Mouse (Mus musculus) adipocyte (in vitro differentiated cells): Measurements from ENCODE around the gene Ccdc93.

Experiments used
- DNase-seq: peaks from one replicate; pipeline ENCODE4 v3.0.0-alpha.2; 2016; ENCODE audit warnings: low spot score

The Ccdc93 gene

GRCm38 (mm10) chr1:121430938-121431928 is at the start of gene Ccdc93:
TSS of gene Ccdc93 (plus strand) at chr1:121431049.
- peak; percentile 97 for DNase-seq

DNA sequence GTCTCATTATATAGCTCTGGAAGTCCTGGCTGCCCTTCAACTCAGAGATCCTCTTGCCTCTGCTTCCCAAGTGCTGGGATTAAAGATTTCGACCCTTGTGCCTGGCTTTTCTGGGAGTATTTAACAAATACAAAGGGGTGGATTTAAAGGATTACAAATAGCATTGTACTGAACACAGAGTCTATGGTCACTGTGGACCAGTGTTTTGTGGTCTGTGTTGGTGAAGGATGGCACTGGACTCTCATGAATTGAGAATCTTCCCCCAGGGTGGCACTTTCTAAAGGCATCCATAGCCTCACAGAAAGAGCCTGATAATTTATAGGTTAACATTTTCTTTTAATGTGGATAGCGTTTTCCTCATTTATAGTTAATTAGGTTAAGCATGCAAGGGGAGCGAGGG is 49.3 kb upstream of the Ccdc93 start:
- DNase-seq = no peak

DNA sequence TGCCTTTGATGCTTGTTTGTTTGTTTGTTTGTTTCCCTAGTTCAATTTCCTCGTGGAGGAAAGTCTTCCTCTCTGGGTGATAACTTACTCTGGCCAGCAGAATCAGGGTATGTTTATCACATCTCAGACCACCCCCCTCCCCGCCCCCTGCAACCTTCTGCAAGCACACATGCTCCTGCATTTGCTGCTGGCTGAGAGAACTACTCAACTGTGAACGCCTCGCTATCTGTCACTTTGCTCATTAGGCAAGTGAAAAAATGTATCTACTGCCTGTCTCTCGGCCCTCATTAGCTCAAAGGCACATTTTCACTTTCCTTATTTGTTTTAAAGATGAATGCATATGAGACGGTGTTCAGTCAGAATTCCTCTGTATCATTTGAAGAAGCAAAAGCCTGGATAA is 42.5 kb upstream of the Ccdc93 start:
- DNase-seq = no peak

DNA sequence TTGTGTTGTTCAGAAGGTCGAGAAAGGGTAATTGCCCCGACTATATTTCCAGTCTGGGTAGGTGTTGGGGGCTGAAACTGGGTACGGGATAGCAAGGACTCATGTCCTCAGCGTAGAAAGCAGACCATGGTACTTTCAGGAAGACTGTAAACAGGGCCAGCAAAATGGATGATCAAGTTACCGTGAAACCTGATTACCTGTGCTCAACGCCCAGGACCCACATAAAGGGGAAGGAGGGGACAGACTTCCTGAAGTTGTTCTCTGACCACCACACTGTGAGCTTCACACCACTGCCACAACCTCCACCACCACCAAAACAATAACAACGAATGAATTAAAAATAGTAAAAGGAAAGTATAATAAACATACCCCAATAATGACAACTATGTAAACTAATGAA is 42.1 kb upstream of the Ccdc93 start:
- no peak for DNase-seq

DNA sequence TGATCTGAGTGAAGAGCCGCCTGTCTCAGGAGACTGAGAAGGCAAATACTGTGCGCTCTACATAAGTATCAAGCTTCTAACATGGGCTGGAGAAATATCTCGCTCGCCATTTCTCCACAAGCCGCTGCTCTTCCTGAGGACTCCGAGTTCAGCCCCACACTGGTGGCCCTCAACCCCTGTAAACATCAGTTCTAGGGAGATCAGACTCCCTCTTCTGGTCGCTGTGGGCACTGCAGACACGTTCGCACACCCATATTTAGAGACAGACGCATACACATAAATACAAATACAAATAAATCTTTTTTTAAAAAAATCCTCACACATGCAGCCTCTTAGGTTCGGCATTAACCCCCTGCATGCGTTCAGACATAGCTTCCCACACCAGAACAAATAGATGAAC is 41.3 kb upstream of the Ccdc93 start:
- DNase-seq = no peak

DNA sequence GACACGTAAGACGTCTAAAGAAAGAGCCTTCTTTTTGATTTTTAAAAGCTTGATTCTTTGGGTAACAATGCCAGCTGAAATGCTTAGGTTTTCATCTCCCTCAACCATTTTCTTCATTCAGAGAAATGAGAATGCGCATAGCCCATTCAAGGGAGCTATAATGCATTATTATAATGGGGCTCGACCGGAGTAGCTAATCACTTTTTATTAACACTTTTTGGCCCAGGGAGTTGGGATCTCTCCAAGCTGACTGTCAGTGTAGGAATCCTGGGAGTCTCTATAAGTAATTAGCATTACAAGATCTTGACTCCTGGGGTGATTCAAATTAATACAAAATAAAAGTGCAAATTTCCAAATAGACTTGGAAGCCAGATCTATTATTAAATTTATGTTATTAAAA is 40.8 kb upstream of the Ccdc93 start:
- no peak for DNase-seq

DNA sequence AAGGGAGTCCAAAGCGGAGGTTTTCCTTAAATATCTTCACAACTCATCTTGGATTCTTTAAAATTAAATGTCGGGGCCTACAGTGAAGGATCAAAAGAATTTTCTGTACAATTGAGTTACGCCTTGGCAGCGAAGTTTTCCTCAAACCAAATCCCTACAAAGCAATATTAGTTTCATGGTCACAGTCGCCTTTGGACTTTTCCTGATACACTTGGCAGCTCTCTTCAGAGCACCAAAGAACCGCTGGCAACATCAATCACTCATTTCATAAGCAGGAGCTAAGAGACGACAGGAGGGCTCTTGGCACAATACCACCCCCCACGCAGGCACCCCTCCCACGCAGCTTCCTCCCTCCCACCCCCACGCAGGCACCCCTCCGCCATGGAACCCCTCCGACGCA is 40.4 kb upstream of the Ccdc93 start:
- no peak for DNase-seq

DNA sequence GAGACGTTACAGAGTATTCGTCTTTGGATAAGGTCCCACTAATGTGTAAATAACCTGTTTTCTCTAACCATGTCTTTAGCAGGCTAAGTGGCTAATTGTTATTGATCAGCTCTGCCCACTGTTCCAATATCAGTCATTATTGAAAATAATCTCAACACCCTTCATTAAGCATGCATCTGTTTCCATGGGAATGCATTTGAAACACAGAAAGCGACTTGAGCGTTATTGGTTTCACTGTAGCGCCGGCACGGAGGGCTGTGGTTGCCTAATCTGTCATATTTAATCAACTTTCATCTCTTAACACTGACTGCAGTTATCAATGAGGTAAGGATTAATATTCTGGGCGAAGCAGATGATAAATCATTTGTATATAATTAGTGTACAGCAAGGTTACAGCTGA is 40.0 kb upstream of the Ccdc93 start:
- DNase-seq = no peak

- no peak for DNase-seq
Measured at GRCm38 (mm10) chr1:121393117-121393516, 37.7 kb upstream of the Ccdc93 start.

- peak; percentile 75 for DNase-seq
Measured at GRCm38 (mm10) chr1:121394764-121395163, 36.1 kb upstream of the Ccdc93 start.

- no peak for DNase-seq
Measured at GRCm38 (mm10) chr1:121396501-121396900, 34.3 kb upstream of the Ccdc93 start.

DNA sequence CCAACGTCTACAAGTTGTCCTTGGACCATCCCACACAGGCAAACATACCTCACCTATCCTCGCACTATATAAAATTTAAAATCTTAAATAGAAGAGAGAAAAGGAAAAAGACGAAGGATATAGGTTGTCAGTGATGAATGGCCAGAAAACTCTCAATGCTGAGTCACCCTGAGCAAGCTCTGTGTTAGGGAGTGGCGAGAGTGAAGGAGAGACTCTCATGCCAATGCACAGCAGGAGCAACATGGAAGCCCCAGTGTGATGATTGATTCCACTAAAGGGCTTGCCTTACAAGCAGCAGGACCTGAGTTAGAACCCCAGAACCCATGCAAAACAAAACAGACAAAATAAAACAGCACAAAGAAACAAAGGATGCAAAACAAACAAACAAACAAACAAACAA is 32.6 kb upstream of the Ccdc93 start:
- DNase-seq = no peak

DNA sequence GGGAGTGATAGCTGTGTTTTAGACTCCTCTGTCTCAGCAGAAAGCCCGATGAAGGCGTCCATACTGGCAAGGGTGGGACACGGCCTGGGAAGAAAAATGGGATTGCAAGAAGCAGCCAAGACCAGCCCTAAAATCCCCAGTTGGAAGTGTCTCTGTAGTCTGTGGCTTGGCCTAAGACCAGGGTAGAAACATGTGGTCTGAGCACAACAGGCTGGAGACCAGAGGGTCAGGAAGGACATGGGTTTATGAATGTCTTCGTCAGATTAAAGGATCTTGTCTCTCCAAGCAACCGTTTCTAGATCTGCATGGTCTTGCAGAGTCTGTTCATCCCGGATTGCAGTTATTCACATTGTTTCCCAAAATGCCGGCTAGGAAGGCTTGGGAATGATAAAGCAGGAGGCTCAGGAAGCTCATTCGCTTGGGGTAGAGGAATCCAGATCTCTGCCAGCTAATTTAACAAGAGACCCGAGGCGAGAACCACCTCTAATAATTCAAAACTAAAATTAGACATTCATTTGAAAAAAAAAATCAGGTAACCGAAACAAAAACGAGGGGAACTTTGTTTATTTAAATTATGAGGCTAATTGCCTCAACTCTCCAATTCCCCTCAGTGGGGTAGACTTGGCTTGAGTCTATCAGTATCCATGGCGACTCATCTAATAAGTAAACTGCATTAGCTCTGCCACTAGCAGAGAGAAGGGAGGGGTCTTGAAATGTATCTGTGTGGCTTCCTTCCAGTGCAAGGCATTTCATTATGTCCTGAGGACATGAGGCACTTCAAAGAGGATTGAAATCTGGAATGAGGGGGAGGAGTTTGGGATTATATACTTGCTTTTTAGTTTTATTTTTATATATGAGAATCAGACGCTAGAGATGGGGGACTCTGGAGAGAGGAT is 31.6 kb upstream of the Ccdc93 start:
- peak; percentile 40 for DNase-seq

- peak; percentile 76 for DNase-seq
Measured at GRCm38 (mm10) chr1:121400243-121400642, 30.6 kb upstream of the Ccdc93 start.

DNA sequence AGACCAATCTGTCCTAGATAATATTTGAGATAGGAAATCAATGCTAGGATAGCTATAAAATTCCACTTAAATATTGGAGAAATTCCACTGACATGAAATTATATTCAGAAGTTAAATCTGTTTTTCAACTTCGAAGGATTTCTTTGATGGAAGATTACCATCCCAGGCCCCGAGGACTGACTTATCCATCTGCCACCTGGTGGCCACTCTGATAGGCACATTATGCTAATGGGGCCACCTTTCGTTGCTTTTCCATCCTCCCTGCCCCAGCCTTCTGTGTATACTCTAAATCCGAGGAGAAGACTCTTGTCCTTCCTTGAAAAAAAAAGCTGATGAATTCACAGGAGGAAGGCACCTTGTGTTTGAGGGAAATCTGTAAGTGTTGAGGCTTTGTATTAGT is 11.8 kb upstream of the Ccdc93 start:
- DNase-seq = no peak

DNA sequence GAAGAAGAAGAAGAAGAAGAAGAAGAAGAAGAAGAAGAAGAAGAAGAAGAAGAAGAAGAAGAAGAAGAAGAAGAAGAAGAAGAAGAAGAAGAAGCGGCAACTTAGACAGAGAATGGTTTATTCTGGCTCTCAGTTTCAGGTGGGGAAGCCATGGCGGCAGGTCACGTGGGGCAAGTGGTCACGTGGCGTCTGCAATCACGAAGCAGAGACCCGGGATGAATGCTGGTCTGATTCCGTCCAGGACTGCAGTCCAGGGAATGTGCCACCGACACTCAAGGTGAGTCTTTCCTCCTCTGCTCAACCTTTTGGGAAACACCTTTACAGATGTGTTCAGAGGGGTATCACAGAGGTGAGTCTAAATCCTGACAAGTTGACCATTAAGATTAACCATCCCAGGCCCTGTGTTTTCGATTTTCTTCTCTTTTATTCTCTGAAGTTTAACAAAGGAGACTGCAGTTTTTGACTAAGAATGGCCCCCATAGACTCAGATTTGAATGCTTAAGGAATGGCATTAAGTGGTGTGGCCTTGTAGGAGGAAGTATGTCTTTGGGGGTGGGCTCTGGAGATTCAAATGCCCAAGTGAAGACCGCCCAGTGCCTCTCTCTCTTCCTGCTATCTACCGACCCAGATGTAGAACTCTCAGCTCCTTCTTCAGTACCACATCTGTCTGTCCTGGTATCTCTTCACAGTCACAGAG is 11.1 kb upstream of the Ccdc93 start:
- no peak for DNase-seq

DNA sequence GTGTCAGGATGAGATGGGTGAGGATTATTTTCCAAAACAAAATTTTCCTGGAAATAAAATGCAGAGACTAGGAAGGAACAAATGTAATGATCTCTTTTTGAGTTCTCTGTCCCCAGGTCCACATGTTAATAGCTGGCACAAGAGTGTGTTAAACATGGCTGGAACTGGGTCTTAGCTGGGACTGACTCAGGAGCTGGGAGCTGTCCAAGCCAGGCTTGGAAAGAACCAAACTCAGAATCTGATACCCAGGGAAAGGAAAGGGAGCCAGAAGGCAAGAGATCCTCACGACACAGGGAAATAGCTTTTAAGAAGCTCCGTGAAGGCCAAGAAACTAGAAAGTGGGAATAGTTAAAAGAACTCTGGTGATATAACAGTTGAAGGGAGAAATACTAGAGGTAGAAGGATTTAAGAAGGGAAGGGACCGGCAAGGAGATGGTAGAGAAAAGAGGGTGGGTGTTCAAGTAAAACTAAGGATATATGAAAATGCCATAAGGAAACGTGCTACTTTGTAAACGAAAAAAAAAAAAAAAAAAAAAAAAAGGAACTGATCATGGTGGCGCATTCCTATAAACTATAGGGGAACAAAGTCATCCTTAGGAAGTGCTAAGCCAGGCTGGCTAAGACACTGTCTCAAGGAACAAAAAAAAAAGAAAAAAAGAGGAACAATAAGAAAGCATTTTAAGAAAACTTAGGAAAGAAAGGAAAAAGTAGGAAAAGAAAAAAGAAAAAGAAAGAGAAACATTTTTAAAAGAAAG is 489 bp upstream of the Ccdc93 start:
- DNase-seq = peak; percentile 90

GRCm38 (mm10) chr1:121435981-121436380 is 5.1 kb downstream of the Ccdc93 start:
- no peak for DNase-seq

DNA sequence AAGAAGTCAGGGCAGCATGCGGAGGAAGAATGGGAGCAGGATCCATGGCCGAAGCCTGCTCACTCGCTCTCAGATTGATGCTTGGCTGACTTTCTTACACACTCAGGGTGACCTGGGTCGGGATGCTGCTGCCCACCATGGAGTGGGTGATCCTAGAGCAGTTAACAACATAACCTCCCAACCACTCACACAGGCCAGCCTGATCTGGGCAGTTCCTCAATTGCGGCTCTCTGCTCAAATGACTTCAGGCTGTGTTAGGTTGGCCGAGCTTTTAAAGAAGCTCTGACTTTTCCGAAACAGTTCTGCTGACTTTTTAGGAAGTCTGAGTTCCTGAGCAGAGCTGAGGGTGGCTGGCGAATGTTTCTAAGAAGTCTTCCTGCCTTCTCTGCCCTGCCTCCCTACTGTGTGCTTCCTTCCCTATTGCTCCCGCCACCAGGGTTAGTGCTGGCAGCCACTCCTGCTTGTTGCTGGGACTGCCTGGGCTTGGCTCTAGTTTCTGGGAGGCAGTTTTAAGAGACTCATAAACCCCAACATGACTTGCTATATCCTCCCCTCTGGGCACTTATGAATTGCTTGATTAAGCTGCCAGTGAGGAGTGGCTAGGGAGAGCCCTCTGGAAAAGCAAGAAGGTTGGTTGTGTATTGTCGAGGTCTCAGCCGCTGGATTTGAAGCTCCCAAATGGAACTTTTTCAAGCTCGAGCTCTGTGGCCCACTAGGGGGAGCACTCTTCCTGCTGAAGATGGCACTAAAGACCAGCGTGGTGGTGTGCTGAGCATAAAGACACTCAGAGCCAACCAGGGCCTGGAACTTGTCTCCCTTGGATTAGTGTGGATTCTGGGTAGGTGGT is 9.9 kb downstream of the Ccdc93 start:
- peak; percentile 74 for DNase-seq

DNA sequence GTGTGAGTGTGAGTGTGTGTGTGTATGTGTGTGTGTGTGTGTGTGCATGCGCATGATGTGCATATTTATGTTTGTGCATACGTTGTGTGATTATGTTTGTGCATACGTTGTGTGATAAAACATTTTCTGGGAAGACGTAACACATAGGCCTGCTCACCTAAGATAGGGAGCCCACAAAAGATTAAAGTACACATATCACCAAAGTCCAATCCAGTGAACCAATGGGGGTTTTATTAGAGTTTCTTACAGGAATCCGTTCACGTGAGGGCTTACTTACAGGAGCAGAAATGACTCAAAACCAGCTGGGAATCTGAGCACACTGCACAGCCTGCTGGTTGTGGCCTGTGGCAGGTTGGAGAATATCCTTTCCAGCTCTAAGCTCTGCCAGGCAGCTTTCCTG is 13.3 kb downstream of the Ccdc93 start:
- DNase-seq = no peak

- DNase-seq = no peak
Measured at GRCm38 (mm10) chr1:121447216-121447615, 16.4 kb downstream of the Ccdc93 start.
